9 mouse cellular contexts compared by ENCODE assay signal in the genomic region with DNA sequence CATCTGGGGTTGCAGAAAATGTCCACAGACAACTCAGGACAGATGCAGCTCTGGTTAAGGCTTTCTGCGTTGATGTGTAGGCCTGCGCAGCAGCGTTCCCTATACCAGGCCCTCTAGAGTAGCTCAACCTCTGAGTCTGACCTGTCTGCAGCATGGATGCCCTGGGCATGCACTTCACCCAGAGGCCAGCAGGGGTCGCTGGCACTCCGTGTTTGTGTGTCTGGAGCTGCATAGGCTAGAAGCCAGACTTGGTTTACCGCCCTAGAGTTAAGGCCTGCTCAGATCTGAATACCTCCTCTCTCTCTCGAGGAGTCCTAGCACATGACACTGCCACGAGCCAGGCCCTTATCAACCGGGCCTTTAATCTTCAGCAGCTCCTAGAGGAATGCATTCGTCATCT.
DNase-seq lines count a peak whose midpoint lies in the region; ATAC-seq and TF ChIP-seq lines count a peak whose summit lies in the region.
"Had no signal": no experiment of that assay in that cellular context is flagged by ENCODE, and none has a peak within 500 bp of the region (broad histone marks: within the 10 kb centered on the region; RNA-seq: fewer than 3 reads in every experiment).

No protein-coding gene starts in this region.

- DNase-seq in CD4-positive, CD25-positive, alpha-beta regulatory T cell, adult 2 months (ENCODE audit: low read depth, low spot score), result peak; percentile 79
- DNase-seq in liver, adult 2 months (ENCODE audit: extremely low read depth, low read depth, low spot score), result peak; percentile 17
- DNase-seq in natural killer cell, adult 2 months (ENCODE audit: low spot score in 2 of 2), result peak; percentile 36 to 61
- DNase-seq in splenic B cell, adult 2 months (ENCODE audit: low read depth, low spot score), result peak; percentile 76

- no peaks in the 10 kb centered on the region for H3K79me2 ChIP-seq in liver, adult 2 months (ENCODE audit: control insufficient read depth, insufficient read depth, low read length)

- H3K27me3 ChIP-seq in heart, embryonic 12.5 days (replicated peaks), result no peaks in the 10 kb centered on the region; the same call in 1 of the 2 replicates
- H3K27me3 ChIP-seq in kidney, embryonic 16.5 days (ENCODE audit: insufficient read depth, low read length), result no peaks in the 10 kb centered on the region
- no peaks in the 10 kb centered on the region for H3K27me3 ChIP-seq in liver, adult 2 months (ENCODE audit: control insufficient read depth, insufficient read depth, low read length)
- H3K27me3 ChIP-seq in splenic B cell, adult 2 months (ENCODE audit: control insufficient read depth, insufficient read depth, low read length, poor library complexity, severe bottlenecking), result no peaks in the 10 kb centered on the region

- no peak overlapping the region for H3K9ac ChIP-seq in heart, embryonic 12.5 days
- no peak overlapping the region for H3K9ac ChIP-seq in kidney, embryonic 16.5 days (replicated peaks; ENCODE audit: low read length)
- H3K9ac ChIP-seq in liver, adult 2 months (ENCODE audit: low read depth, low read length), result no peak overlapping the region

- no peak overlapping the region for H3K4me2 ChIP-seq in heart, embryonic 12.5 days
- H3K4me2 ChIP-seq in kidney, embryonic 16.5 days (replicated peaks; ENCODE audit: low read depth, low read length), result no peak overlapping the region

- peak; percentile 95 for TF ChIP-seq CTCF in bone marrow macrophage, adult 2 months (IDR thresholded peaks at IDR 0.05; ENCODE audit: low read depth, low read length)
- TF ChIP-seq CTCF in liver, adult 2 months (IDR thresholded peaks at IDR 0.05; ENCODE audit: low read depth, low read length), result peak; percentile 98

- no peak for TF ChIP-seq POLR2A in bone marrow macrophage, adult 2 months (IDR thresholded peaks at IDR 0.05; ENCODE audit: borderline replicate concordance, low read depth, low read length)
- no peak for TF ChIP-seq POLR2A in liver, adult 2 months (IDR thresholded peaks at IDR 0.05; ENCODE audit: extremely low read depth, insufficient read depth, low read length)

- no peak overlapping the region for H3K4me3 ChIP-seq in bone marrow macrophage, adult 2 months (ENCODE audit: insufficient read depth, low read length)
- no peak overlapping the region for H3K4me3 ChIP-seq in heart, embryonic 12.5 days
- no peak overlapping the region for H3K4me3 ChIP-seq in kidney, embryonic 16.5 days (ENCODE audit: low read length)
- H3K4me3 ChIP-seq in liver, adult 2 months (ENCODE audit: insufficient read depth, low read depth, low read length), result no peak overlapping the region
- H3K4me3 ChIP-seq: erythroblast, embryonic 14.5 days had no signal

- H3K36me3 ChIP-seq in heart, embryonic 12.5 days, result no peaks in the 10 kb centered on the region
- H3K36me3 ChIP-seq in kidney, embryonic 16.5 days (ENCODE audit: insufficient read depth, low read length), result no peaks in the 10 kb centered on the region
- H3K36me3 ChIP-seq in liver, adult 2 months (ENCODE audit: control insufficient read depth, insufficient read depth, low read length), result no peaks in the 10 kb centered on the region
- no peaks in the 10 kb centered on the region for H3K36me3 ChIP-seq in splenic B cell, adult 2 months (ENCODE audit: control insufficient read depth, insufficient read depth, low read length, poor library complexity, severe bottlenecking)

- 0 out of 2 replicates have a peak, but pooled peaks cover 2% of the 10 kb centered on the region for H3K4me1 ChIP-seq in bone marrow macrophage, adult 2 months (ENCODE audit: control insufficient read depth, insufficient read depth, low read length)
- peaks cover 16% of the 10 kb centered on the region for H3K4me1 ChIP-seq in heart, embryonic 12.5 days (replicated peaks)
- H3K4me1 ChIP-seq in kidney, embryonic 16.5 days (ENCODE audit: insufficient read depth, low read length), result no peaks in the 10 kb centered on the region
- no peaks in the 10 kb centered on the region for H3K4me1 ChIP-seq in liver, adult 2 months (ENCODE audit: control insufficient read depth, insufficient read depth, low read length)

- ATAC-seq in erythroblast, adult 5-6 weeks (replicated peaks; ENCODE audit: low FRiP score, poor library complexity, severe bottlenecking), result peak; percentile 58
- ATAC-seq in heart, embryonic 12.5 days (ENCODE audit: insufficient number of reproducible peaks, low FRiP score), result peak; percentile 26; the same call in 1 of the 2 replicates
- peak; percentile 57 for ATAC-seq in kidney, embryonic 16.5 days (ENCODE audit: low FRiP score, low TSS enrichment)

- WGBS in heart, embryonic 12.5 days, result 18% methylated on average over 10 of the region's 10 CpGs
- WGBS in kidney, embryonic 16.5 days, result 21% methylated on average over 10 of the region's 10 CpGs
- WGBS in liver, adult 2 months, result 25% methylated on average over 10 of the region's 10 CpGs

- no peaks in the 10 kb centered on the region for H3K9me3 ChIP-seq in heart, embryonic 12.5 days (replicated peaks)
- no peaks in the 10 kb centered on the region for H3K9me3 ChIP-seq in kidney, embryonic 16.5 days (ENCODE audit: low read length)

- H3K27ac ChIP-seq in bone marrow macrophage, adult 2 months (ENCODE audit: insufficient read depth, low read depth, low read length), result no peak overlapping the region
- H3K27ac ChIP-seq in heart, embryonic 12.5 days (ENCODE audit: poor library complexity, severe bottlenecking), result no peak overlapping the region
- H3K27ac ChIP-seq in kidney, embryonic 16.5 days (ENCODE audit: low read length), result no peak overlapping the region
- no peak overlapping the region for H3K27ac ChIP-seq in liver, adult 2 months (replicated peaks; ENCODE audit: insufficient read depth, low read depth, low read length)

Comparison
In these comparisons a context has a peak if more than half of its experiments do, and no peak if none do; other contexts are left out.
1. DNase-seq: peak in every context shown above with its lines; median percentile 79 in CD4-positive, CD25-positive, alpha-beta regulatory T cell, adult 2 months; 76 in splenic B cell, adult 2 months; 48 in natural killer cell, adult 2 months; 17 in liver, adult 2 months.